Mouse (Mus musculus) midbrain, embryonic 11.5 days (tissue): ENCODE measurements around the gene Sspo. TPM values are rescaled to one million over a fixed set of nuclear protein-coding genes. Genes with fewer than 3 reads are reported as not detected.
A peak's percentile ranks its signal among the peaks of the same experiment; 100 is the strongest.

Source experiments
- ATAC-seq: fragments of 200-750 bp; cut with Nextera tagmentation; 2 replicates; pipeline ENCODE4 v1.8.0; 2017; ENCODE audit warnings: moderate TSS enrichment, moderate library complexity; ENCODE audit not compliant: low FRiP score
- DNase-seq: peaks from one replicate; pipeline ENCODE4 v3.0.0; 2015; ENCODE audit warnings: low spot score; ENCODE audit errors: missing footprints
- H3K27ac ChIP-seq: fragments of 300-500 bp; sonication (generic); 2 replicates; pipeline ENCODE4 v1.5.1; 2014; ENCODE audit warnings: low read depth, low read length
- H3K27me3 ChIP-seq: fragments of 300-500 bp; sonication (generic); 2 replicates; pipeline ENCODE4 v1.6.1; 2014; ENCODE audit warnings: mild to moderate bottlenecking, low read length, moderate library complexity, mixed read lengths; ENCODE audit not compliant: control insufficient read depth, insufficient read depth
- H3K36me3 ChIP-seq: fragments of 300-500 bp; sonication (generic); 2 replicates; pipeline ENCODE4 v1.6.1; 2014; ENCODE audit warnings: mild to moderate bottlenecking, low read length, moderate library complexity, mixed read lengths; ENCODE audit not compliant: control insufficient read depth, insufficient read depth
- H3K4me1 ChIP-seq: fragments of 300-500 bp; sonication (generic); 2 replicates; pipeline ENCODE4 v1.6.1; 2014; ENCODE audit warnings: low read length; ENCODE audit not compliant: control insufficient read depth, insufficient read depth
- H3K4me2 ChIP-seq: fragments of 300-500 bp; sonication (generic); 2 replicates; pipeline ENCODE4 v1.6.1; 2014; ENCODE audit warnings: mild to moderate bottlenecking, moderate library complexity
- H3K4me3 ChIP-seq: fragments of 300-500 bp; sonication (generic); 2 replicates; pipeline ENCODE4 v1.5.1; 2014; ENCODE audit warnings: low read depth, low read length
- H3K9ac ChIP-seq: fragments of 300-500 bp; sonication (generic); 2 replicates; pipeline ENCODE4 v1.6.1; 2014; ENCODE audit warnings: low read length
- H3K9me3 ChIP-seq: fragments of 300-500 bp; sonication (generic); 2 replicates; pipeline ENCODE4 v1.6.1; 2016; ENCODE audit warnings: low read length; ENCODE audit not compliant: control insufficient read depth
- WGBS: fragments of 180-500 bp; shearing (Covaris S2); extraction: QIAGEN DNeasy Blood & Tissue Kit; methylation state at CpG from one replicate; pipeline ENCODE4 v1.1.7; 2014; 5-methylcytosine and 5-hydroxymethylcytosine counted together
- polyA plus RNA-seq: library from polyadenylated mRNA; unstranded; fragments of >200 nt; fragmentation: Nextera tagmentation; extraction: Ambion mirVana; gene quantifications from 2 replicates; pipeline ENCODE4 v1.2.1, GENCODE M21; 2014

The Sspo gene
- polyA plus RNA-seq, 1 experiment from 2014 or later, result 0.10 TPM

- no peak overlapping the region for H3K9ac ChIP-seq
- 74% methylated on average over 5 of the region's 5 CpGs for WGBS
These were observed 91.8 kb downstream of the Sspo start for GRCm38 (mm10) chr6:48539860-48540259.

GRCm38 (mm10) chr6:48540721-48541120, 92.7 kb downstream of the Sspo start:
- Histone ChIP-seq H3K4me3 (no peak overlapping the region), H3K4me1 (peaks cover 16% of the 10 kb centered on the region), H3K36me3 (no peaks in the 10 kb centered on the region), H3K4me2 (no peak overlapping the region), H3K9me3 (no peaks in the 10 kb centered on the region), H3K27ac (no peak overlapping the region), H3K27me3 (no peaks in the 10 kb centered on the region), H3K9ac (no peak overlapping the region)
- peak; percentile 56 for DNase-seq
- ATAC-seq, result no peak
- 81% methylated on average over 3 of the region's 3 CpGs for WGBS

More at GRCm38 (mm10) chr6:48539860-48540259, 91.8 kb downstream of the Sspo start:
- Histone ChIP-seq H3K27me3 (no peaks in the 10 kb centered on the region), H3K9me3 (no peaks in the 10 kb centered on the region), H3K36me3 (no peaks in the 10 kb centered on the region), H3K27ac (no peak overlapping the region), H3K4me3 (no peak overlapping the region), H3K4me2 (no peak overlapping the region), H3K4me1 (peaks cover 16% of the 10 kb centered on the region)
- ATAC-seq (no peak), DNase-seq (peak; percentile 81)

DNA sequence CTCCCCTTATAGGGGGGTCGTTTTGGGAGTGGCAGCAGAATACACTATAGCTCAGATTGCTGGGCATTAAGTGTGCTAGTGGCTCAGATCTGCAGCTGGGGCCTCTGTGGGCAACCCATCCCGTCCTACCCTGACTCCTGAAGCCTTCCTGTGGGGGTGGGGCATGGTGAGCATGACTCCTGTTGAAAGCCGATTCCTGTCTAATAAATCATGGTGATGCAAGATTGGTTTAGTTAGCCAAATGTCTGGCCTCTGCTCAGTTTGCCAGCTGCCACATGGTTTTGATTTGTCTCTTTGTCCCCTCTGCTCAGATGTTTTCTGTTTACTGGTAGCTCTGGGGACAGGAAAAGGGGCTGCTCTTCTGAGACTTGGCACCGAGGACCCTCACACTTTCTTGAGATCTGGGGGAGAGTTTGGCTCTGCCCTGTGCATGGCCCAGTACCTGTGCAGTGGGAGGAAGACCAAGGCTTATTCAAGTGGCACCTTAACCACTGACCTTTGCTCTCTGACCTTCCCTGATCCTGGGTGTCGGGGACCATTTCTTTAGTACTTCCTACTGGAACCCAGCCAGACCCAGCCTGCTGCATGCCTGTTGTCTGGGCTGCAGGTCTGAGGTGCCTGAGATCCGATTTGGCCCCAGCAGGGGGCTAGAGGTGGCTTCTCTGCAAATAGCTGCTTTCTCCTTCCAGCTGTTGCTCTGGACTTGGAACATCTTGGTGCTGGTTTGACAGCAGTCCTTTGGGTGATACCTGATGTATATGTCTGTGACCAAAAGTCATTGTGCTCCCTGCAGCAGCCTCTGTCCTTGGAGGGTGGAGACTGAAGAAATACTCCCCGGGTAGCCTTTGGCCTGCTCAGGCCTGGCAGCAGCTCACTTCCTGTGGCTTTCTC, 93.8 kb downstream of the Sspo start:
- 62% methylated on average over 7 of the region's 7 CpGs for WGBS
- no peak for ATAC-seq
- Histone ChIP-seq H3K27ac (no peak overlapping the region), H3K9ac (no peak overlapping the region), H3K36me3 (no peaks in the 10 kb centered on the region), H3K9me3 (no peaks in the 10 kb centered on the region), H3K27me3 (no peaks in the 10 kb centered on the region), H3K4me3 (no peak overlapping the region), H3K4me1 (peaks cover 13% of the 10 kb centered on the region), H3K4me2 (no peak overlapping the region)
- peak; percentile 66 for DNase-seq

GRCm38 (mm10) chr6:48542631-48543030, 94.6 kb downstream of the Sspo start:
- Histone ChIP-seq H3K27ac (no peak overlapping the region), H3K4me3 (no peak overlapping the region), H3K36me3 (no peaks in the 10 kb centered on the region), H3K27me3 (no peaks in the 10 kb centered on the region), H3K9me3 (no peaks in the 10 kb centered on the region), H3K4me2 (no peak overlapping the region), H3K9ac (no peak overlapping the region), H3K4me1 (peaks cover 10% of the 10 kb centered on the region)
- ATAC-seq (no peak), DNase-seq (no peak)
- 91% methylated on average over 3 of the region's 3 CpGs for WGBS

DNA sequence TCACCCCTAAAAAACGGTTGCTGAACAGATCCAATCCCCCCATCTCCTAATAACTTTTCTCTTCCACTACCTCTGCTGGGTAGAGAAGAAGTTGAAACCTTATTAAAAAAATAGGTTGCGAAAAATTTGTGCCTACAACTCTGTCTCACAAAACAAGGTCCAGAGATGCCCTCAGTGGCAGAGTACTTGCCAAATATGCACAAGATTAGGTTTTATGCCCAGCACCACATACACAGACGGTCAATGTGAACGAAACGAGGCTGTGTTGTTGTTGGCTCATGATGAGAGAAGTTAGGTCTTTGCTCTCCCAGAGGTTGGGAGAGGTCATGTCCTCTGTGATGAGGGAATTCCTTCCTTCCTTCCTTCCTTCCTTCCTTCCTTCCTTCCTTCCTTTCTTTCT, 97.2 kb downstream of the Sspo start:
- DNase-seq (no peak), ATAC-seq (no peak)

DNA sequence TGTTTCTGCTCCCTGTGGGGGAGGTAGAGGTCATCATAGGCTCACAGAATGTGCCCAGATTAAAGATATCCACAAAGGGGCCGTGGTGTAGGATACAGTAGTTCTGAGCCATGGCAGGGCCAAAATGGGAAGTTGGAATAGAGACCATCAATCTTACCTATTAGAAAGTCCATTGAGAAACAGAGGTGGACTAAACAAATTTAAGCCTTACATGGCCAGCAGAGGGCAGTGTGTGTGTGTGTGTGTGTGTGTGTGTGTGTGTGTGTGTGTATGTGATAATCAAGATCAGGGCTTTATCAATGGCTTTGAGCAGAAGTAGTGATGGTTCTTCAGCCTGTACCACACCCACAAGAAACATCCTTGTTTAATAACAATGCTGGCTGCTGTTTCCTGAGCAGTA, 98.2 kb downstream of the Sspo start:
- Histone ChIP-seq H3K27me3 (no peaks in the 10 kb centered on the region), H3K27ac (no peak overlapping the region), H3K9ac (no peak overlapping the region), H3K4me1 (no peaks in the 10 kb centered on the region), H3K36me3 (no peaks in the 10 kb centered on the region), H3K4me3 (no peak overlapping the region), H3K4me2 (no peak overlapping the region), H3K9me3 (no peaks in the 10 kb centered on the region)
- 60% methylated on average over 1 of the region's 1 CpGs for WGBS
- ATAC-seq, result no peak
- DNase-seq, result no peak

More for the DNA sequence above, 97.2 kb downstream of the Sspo start:
- Histone ChIP-seq H3K27ac (no peak overlapping the region), H3K36me3 (no peaks in the 10 kb centered on the region), H3K9ac (no peak overlapping the region), H3K27me3 (no peaks in the 10 kb centered on the region), H3K4me1 (no peaks in the 10 kb centered on the region), H3K9me3 (no peaks in the 10 kb centered on the region), H3K4me2 (no peak overlapping the region), H3K4me3 (no peak overlapping the region)
- WGBS, result 86% methylated on average over 5 of the region's 5 CpGs

DNA sequence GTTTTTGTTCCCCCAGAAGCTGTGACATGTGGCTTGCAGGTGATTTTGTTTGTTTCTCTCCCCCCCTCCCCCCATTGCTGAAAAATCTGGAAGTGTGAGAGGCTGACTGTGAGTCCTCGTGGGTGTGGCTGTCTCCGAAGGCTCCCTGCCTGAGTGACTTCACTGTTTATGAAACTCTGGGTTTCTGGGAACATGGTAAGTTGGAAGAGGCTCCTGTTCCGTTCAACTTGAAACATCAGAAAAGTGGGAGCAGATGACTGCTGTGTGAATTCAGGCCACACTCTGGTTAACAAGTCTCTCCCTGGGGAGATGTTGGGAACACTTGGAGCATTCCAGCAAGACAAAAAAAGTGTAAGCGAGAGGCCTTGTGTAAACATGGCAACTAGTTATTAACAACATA, 98.8 kb downstream of the Sspo start:
- ATAC-seq, result no peak
- Histone ChIP-seq H3K27me3 (no peaks in the 10 kb centered on the region), H3K4me3 (no peak overlapping the region), H3K4me2 (no peak overlapping the region), H3K9me3 (no peaks in the 10 kb centered on the region), H3K27ac (no peak overlapping the region), H3K36me3 (no peaks in the 10 kb centered on the region), H3K9ac (no peak overlapping the region), H3K4me1 (no peaks in the 10 kb centered on the region)
- 72% methylated on average over 4 of the region's 4 CpGs for WGBS
- DNase-seq, result peak; percentile 66

DNA sequence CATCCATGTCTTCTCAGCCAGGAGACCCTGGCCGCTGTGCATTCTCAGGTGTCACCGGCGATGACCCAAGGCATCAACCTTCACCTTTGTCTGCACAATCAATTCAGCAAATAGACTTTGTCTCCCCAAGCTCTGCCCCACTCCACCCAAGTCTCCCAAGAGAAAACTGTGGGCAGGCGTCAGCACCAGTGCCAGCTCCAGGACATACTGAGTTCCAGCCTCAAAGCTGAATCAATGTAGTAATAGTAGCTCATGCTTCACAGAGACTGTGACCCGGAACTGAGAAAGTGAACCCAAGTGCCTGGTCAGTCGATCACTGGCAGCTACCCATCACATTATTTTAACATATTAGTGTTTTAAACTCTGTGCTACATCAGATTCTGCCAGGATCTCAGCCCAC, 100.3 kb downstream of the Sspo start:
- whole genome bisulfite sequencing, result 91% methylated on average over 6 of the region's 6 CpGs
- no peak overlapping the region for H3K27ac ChIP-seq
- H3K4me3 ChIP-seq, result no peak overlapping the region
- H3K4me2 ChIP-seq, result no peak overlapping the region
- no peaks in the 10 kb centered on the region for H3K27me3 ChIP-seq
- H3K9me3 ChIP-seq, result no peaks in the 10 kb centered on the region
- no peaks in the 10 kb centered on the region for H3K36me3 ChIP-seq
- DNase-seq (peak; percentile 53), ATAC-seq (no peak)
- no peak overlapping the region for H3K9ac ChIP-seq
- H3K4me1 ChIP-seq, result no peaks in the 10 kb centered on the region
